In the genomic region with DNA sequence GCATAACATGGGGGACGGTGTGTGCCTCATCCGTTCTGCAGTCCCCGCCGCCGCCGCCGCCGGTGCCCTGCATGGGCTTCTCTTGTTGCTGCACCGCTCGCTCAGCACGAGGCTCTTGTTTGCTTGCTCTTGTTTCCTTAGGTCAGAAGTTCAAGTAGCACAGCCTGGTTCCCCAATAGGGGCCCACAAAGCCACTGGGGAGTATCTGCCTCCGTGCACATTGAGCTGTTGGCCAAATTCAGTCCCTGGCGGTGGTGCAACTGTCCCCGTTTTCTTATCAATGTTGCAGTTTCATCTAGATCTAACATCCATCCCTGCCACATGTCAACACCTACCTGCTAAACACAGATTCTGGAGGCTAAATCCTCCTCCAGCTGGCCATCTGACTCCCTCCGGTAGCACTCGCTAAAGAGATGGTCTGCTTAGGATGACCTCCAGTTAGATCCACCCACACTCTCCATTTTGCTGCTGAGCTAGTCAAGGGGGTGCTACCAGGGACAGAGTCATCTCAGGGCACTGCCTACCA, we compare ENCODE assay signal across 13 mouse cellular contexts. TPM values are rescaled to one million over a fixed set of nuclear protein-coding genes. Genes with fewer than 3 reads are reported as not detected.
A peak's percentile ranks its signal among the peaks of the same experiment; 100 is the strongest.
DNase-seq lines count a peak whose midpoint lies in the region; TF ChIP-seq lines count a peak whose summit lies in the region.
"Had no signal": no experiment of that assay in that cellular context is flagged by ENCODE, and none has a peak within 500 bp of the region (broad histone marks: within the 10 kb centered on the region; RNA-seq: fewer than 3 reads in every experiment).

No protein-coding gene starts in this region.

- H3K27me3 ChIP-seq in liver, adult 2 months (ENCODE audit: control insufficient read depth, insufficient read depth, low read length), result no peaks in the 10 kb centered on the region
- H3K27me3 ChIP-seq in splenic B cell, adult 2 months (ENCODE audit: control insufficient read depth, insufficient read depth, low read length, poor library complexity, severe bottlenecking), result no peaks in the 10 kb centered on the region
- H3K27me3 ChIP-seq: heart, embryonic 13.5 days; limb, embryonic 12.5 days had no signal

- TF ChIP-seq CTCF in liver, adult 2 months (IDR thresholded peaks at IDR 0.05; ENCODE audit: low read depth, low read length), result no peak

- H3K79me2 ChIP-seq in liver, adult 2 months (ENCODE audit: control insufficient read depth, insufficient read depth, low read length), result no peaks in the 10 kb centered on the region; the same call in 1 of the 2 replicates

- no peak for TF ChIP-seq POLR2A in liver, adult 2 months (IDR thresholded peaks at IDR 0.05; ENCODE audit: extremely low read depth, insufficient read depth, low read length)

- no peaks in the 10 kb centered on the region for H3K36me3 ChIP-seq in liver, adult 2 months (ENCODE audit: control insufficient read depth, insufficient read depth, low read length)
- no peaks in the 10 kb centered on the region for H3K36me3 ChIP-seq in splenic B cell, adult 2 months (ENCODE audit: control insufficient read depth, insufficient read depth, low read length, poor library complexity, severe bottlenecking)
- H3K36me3 ChIP-seq: heart, embryonic 13.5 days; limb, embryonic 12.5 days had no signal

- H3K4me3 ChIP-seq in liver, adult 2 months (ENCODE audit: insufficient read depth, low read depth, low read length), result no peak overlapping the region
- H3K4me3 ChIP-seq: heart, embryonic 13.5 days; limb, embryonic 12.5 days had no signal

- H3K27ac ChIP-seq in liver, adult 2 months (replicated peaks; ENCODE audit: insufficient read depth, low read depth, low read length), result no peak overlapping the region
- H3K27ac ChIP-seq: heart, embryonic 13.5 days; kidney, postnatal 0 days; limb, embryonic 12.5 days had no signal

- H3K9ac ChIP-seq in liver, adult 2 months (ENCODE audit: low read depth, low read length), result no peak overlapping the region
- H3K9ac ChIP-seq: heart, embryonic 13.5 days; limb, embryonic 12.5 days had no signal

- H3K4me1 ChIP-seq in liver, adult 2 months (ENCODE audit: control insufficient read depth, insufficient read depth, low read length), result peaks cover 9% of the 10 kb centered on the region

- WGBS in liver, adult 2 months, result 48% methylated on average over 16 of the region's 16 CpGs

- intact Hi-C loops in left cerebral cortex, postnatal 14 days (cut with DNase I), result no loop called here

- DNase-seq in embryo, embryonic 11 days, result peak; percentile 15
- no peak for DNase-seq in embryo, embryonic 10.5 days (ENCODE audit: low spot score)
- peak; percentile 67 for DNase-seq in spleen, postnatal 36 days (ENCODE audit: low spot score in 2 of 2)
- no peak for DNase-seq in spleen, adult 12 weeks (ENCODE audit: low spot score)
- peak; percentile 40 for DNase-seq in liver, adult 2 months (ENCODE audit: extremely low read depth, low read depth, low spot score)
- DNase-seq in splenic B cell, adult 2 months (ENCODE audit: low read depth, low spot score), result peak; percentile 70
- DNase-seq in left cerebral cortex, postnatal 14 days (ENCODE audit: low spot score in 2 of 2), result no peak
- no peak for DNase-seq in right cerebral cortex, postnatal 36 days (ENCODE audit: low spot score in 2 of 2)
- DNase-seq: cerebellum, adult 11-12 months; right cerebral cortex, postnatal 4 days had no signal

RNA-seq across cellular contexts. Expression of gene Tbc1d7, which starts 37.7 kb away (rescaled TPM):
- total RNA-seq in liver, adult 2 months (2014; rRNA removed), result 6.2 and 7.2 TPM in 2 replicates
- polyA plus RNA-seq in liver, adult 2 months (2012; rRNA removed), result 14.9 and 18.0 TPM in 2 replicates
- 10 to 100 TPM; 35.0 to 39.7 TPM for total RNA-seq in left cerebral cortex, postnatal 14 days (2021)

Comparison
In these comparisons a context has a peak if more than half of its experiments do, and no peak if none do; other contexts are left out.
1. DNase-seq: peak in embryo, embryonic 11 days (single experiment), spleen, postnatal 36 days (2 of 2), liver, adult 2 months (single experiment) and splenic B cell, adult 2 months (single experiment); none in embryo, embryonic 10.5 days (single experiment), spleen, adult 12 weeks (single experiment), left cerebral cortex, postnatal 14 days (0 of 2) and right cerebral cortex, postnatal 36 days (0 of 2).